Mouse (Mus musculus) CH12.LX (cell line): ENCODE data around the gene Rab3d. TPM values are rescaled to one million over a fixed set of nuclear protein-coding genes. Genes with fewer than 3 reads are reported as not detected.

ENCODE experiments used
- DNase-seq: peaks from one replicate; pipeline ENCODE4 v3.0.0-alpha.2; 2013; ENCODE audit errors: extremely low read depth
- H3K27ac ChIP-seq: 2 replicates; pipeline ENCODE4 v1.5.1; 2012; ENCODE audit warnings: low read depth, mild to moderate bottlenecking, control low read depth, moderate library complexity; ENCODE audit not compliant: insufficient read depth
- H3K27me3 ChIP-seq: replicated peaks from 2 replicates; pipeline ENCODE3; 2012; ENCODE audit warnings: inconsistent platforms
- H3K36me3 ChIP-seq, 2 experiments: replicated peaks in 1 of 2; 2 replicates each; pipeline versions ENCODE3 to v1.6.1; 2012; ENCODE audit warnings: inconsistent platforms in 1 of 2, low read length in 1 of 2, mild to moderate bottlenecking in 1 of 2, mixed read lengths in 1 of 2, moderate library complexity in 1 of 2; ENCODE audit not compliant: control insufficient read depth in 1 of 2, insufficient read depth in 1 of 2
- H3K4me1 ChIP-seq, 2 experiments: 2 replicates each; pipeline ENCODE4 v1.6.1; 2012; ENCODE audit warnings: inconsistent platforms in 1 of 2, moderate library complexity in 1 of 2; ENCODE audit not compliant: insufficient read depth in 2 of 2, control insufficient read depth in 1 of 2
- H3K4me2 ChIP-seq: 2 replicates; pipeline ENCODE4 v1.6.1; 2012; ENCODE audit warnings: low read depth, mild to moderate bottlenecking, control low read depth; ENCODE audit not compliant: poor library complexity, insufficient read depth, severe bottlenecking
- H3K4me3 ChIP-seq, 3 experiments: fragments of 150-350 bp in 1 of 3; sonication (generic) in 1 of 3; replicated peaks in 1 of 3; 2 replicates each; pipeline versions ENCODE3 to v1.5.1; 2011 to 2012; ENCODE audit warnings: low read depth in 2 of 3, low read length in 2 of 3, mild to moderate bottlenecking in 2 of 3, moderate library complexity in 2 of 3, control low read depth in 1 of 3, improper control_type of control experiment in 1 of 3, inconsistent platforms in 1 of 3, mixed read lengths in 1 of 3; ENCODE audit not compliant: poor library complexity in 1 of 3
- H3K79me2 ChIP-seq: replicated peaks from 2 replicates; pipeline ENCODE4 v1.6.1; 2012; ENCODE audit warnings: mild to moderate bottlenecking, moderate library complexity; ENCODE audit not compliant: control insufficient read depth, poor library complexity, insufficient read depth, severe bottlenecking; ENCODE audit errors: extremely low read depth
- H3K9ac ChIP-seq: 2 replicates; pipeline ENCODE4 v1.6.1; 2012; ENCODE audit warnings: low read depth, mild to moderate bottlenecking, control low read depth, moderate library complexity; ENCODE audit not compliant: insufficient read depth
- H3K9me3 ChIP-seq: replicated peaks from 2 replicates; pipeline ENCODE3; 2012; ENCODE audit warnings: low read length, inconsistent platforms, mixed read lengths
- BHLHE40 ChIP-seq: IDR thresholded peaks from 2 replicates; pipeline ENCODE4 v1.6.1; 2011; ENCODE audit warnings: mild to moderate bottlenecking, low read depth, low read length, improper control_type of control experiment
- CHD1 ChIP-seq: IDR thresholded peaks from 2 replicates; pipeline ENCODE4 v1.6.1; 2012; ENCODE audit warnings: low read depth, low read length, improper control_type of control experiment, inconsistent platforms
- CHD2 ChIP-seq: IDR thresholded peaks from 2 replicates; pipeline ENCODE4 v1.6.1; 2011; ENCODE audit warnings: low read length, improper control_type of control experiment
- CTCF ChIP-seq, 2 experiments: IDR thresholded peaks in 1 of 2; conservative IDR thresholded peaks in 1 of 2; 2 replicates each; pipeline ENCODE4 v1.5.1; 2011 to 2012; ENCODE audit warnings: low read depth in 2 of 2, low read length in 2 of 2, improper control_type of control experiment in 1 of 2, inconsistent platforms in 1 of 2, mild to moderate bottlenecking in 1 of 2, moderate library complexity in 1 of 2
- E2F4 ChIP-seq: IDR thresholded peaks from 2 replicates; pipeline ENCODE4 v1.6.1; 2011; ENCODE audit warnings: low read depth, low read length, improper control_type of control experiment; ENCODE audit not compliant: insufficient replicate concordance
- GABPA ChIP-seq: IDR thresholded peaks from 2 replicates; pipeline ENCODE4 v1.6.1; 2012; ENCODE audit warnings: low read depth, low read length, improper control_type of control experiment, inconsistent platforms; ENCODE audit not compliant: insufficient replicate concordance
- HCFC1 ChIP-seq: IDR thresholded peaks from 2 replicates; pipeline ENCODE4 v1.6.1; 2012; ENCODE audit warnings: low read depth, mild to moderate bottlenecking, inconsistent platforms, low read length, improper control_type of control experiment
- IRF4 ChIP-seq: IDR thresholded peaks from 2 replicates; pipeline ENCODE4 v1.6.1; 2014; ENCODE audit warnings: low read depth, mild to moderate bottlenecking, inconsistent platforms, low read length, improper control_type of control experiment
- JUND ChIP-seq: conservative IDR thresholded peaks from 2 replicates; pipeline ENCODE4 v1.6.1; 2011; ENCODE audit warnings: low read depth, low read length, improper control_type of control experiment
- KAT2A ChIP-seq: IDR thresholded peaks from 2 replicates; pipeline ENCODE4 v1.6.1; 2012; ENCODE audit warnings: low read length, improper control_type of control experiment, inconsistent platforms; ENCODE audit not compliant: insufficient replicate concordance
- MAFK ChIP-seq: IDR thresholded peaks from 2 replicates; pipeline ENCODE4 v1.6.1; 2011; ENCODE audit warnings: low read length, improper control_type of control experiment; ENCODE audit not compliant: insufficient replicate concordance
- MAZ ChIP-seq: IDR thresholded peaks from 2 replicates; pipeline ENCODE4 v1.6.1; 2012; ENCODE audit warnings: low read depth, mild to moderate bottlenecking, inconsistent platforms, low read length, improper control_type of control experiment, moderate library complexity
- MEF2A ChIP-seq: IDR thresholded peaks from 2 replicates; pipeline ENCODE4 v1.6.1; 2014; ENCODE audit warnings: low read depth, mild to moderate bottlenecking, inconsistent platforms, low read length, improper control_type of control experiment, borderline replicate concordance
- MXI1 ChIP-seq: IDR thresholded peaks from 2 replicates; pipeline ENCODE4 v1.6.1; 2011; ENCODE audit warnings: mild to moderate bottlenecking, low read depth, low read length, improper control_type of control experiment
- NELFE ChIP-seq: IDR thresholded peaks from 2 replicates; pipeline ENCODE4 v1.6.1; 2011; ENCODE audit warnings: low read depth, low read length, improper control_type of control experiment
- PAX5 ChIP-seq: IDR thresholded peaks from 2 replicates; pipeline ENCODE4 v1.6.1; 2012; ENCODE audit warnings: low read length, inconsistent platforms, mixed read lengths
- POLR2A ChIP-seq: IDR thresholded peaks from 2 replicates; pipeline ENCODE4 v1.6.1; 2011; ENCODE audit warnings: low read depth, mild to moderate bottlenecking, improper control_type of control experiment, low read length
- POLR2AphosphoS2 ChIP-seq: IDR thresholded peaks from 2 replicates; pipeline ENCODE4 v1.6.1; 2011; ENCODE audit warnings: low read depth, low read length, improper control_type of control experiment
- RAD21 ChIP-seq: IDR thresholded peaks from 2 replicates; pipeline ENCODE4 v1.6.1; 2011; ENCODE audit warnings: low read depth, mild to moderate bottlenecking, low read length, improper control_type of control experiment, moderate library complexity
- RCOR1 ChIP-seq: conservative IDR thresholded peaks from 2 replicates; pipeline ENCODE4 v1.6.1; 2012; ENCODE audit warnings: low read depth, mild to moderate bottlenecking, inconsistent platforms, low read length, improper control_type of control experiment
- SIN3A ChIP-seq: IDR thresholded peaks from 2 replicates; pipeline ENCODE4 v1.6.1; 2012; ENCODE audit warnings: low read length, improper control_type of control experiment, inconsistent platforms
- TBP ChIP-seq: conservative IDR thresholded peaks from 2 replicates; pipeline ENCODE4 v1.6.1; 2011; ENCODE audit warnings: low read depth, low read length, improper control_type of control experiment
- USF1 ChIP-seq: IDR thresholded peaks from 2 replicates; pipeline ENCODE4 v1.6.1; 2014; ENCODE audit warnings: low read depth, mild to moderate bottlenecking, inconsistent platforms, low read length, improper control_type of control experiment
- USF2 ChIP-seq: conservative IDR thresholded peaks from 2 replicates; pipeline ENCODE4 v1.6.1; 2011; ENCODE audit warnings: low read depth, low read length, improper control_type of control experiment
- ZC3H11A ChIP-seq: IDR thresholded peaks from 2 replicates; pipeline ENCODE4 v1.6.1; 2012; ENCODE audit warnings: low read depth, mild to moderate bottlenecking, inconsistent platforms, low read length, improper control_type of control experiment
- ZKSCAN1 ChIP-seq: IDR thresholded peaks from 2 replicates; pipeline ENCODE4 v1.6.1; 2012; ENCODE audit warnings: low read depth, inconsistent platforms, low read length, improper control_type of control experiment, borderline replicate concordance
- ZMIZ1 ChIP-seq: IDR thresholded peaks from 2 replicates; pipeline ENCODE4 v1.6.1; 2012; ENCODE audit warnings: low read depth, mild to moderate bottlenecking, inconsistent platforms, low read length, improper control_type of control experiment
- ZNF384 ChIP-seq: IDR thresholded peaks from 2 replicates; pipeline ENCODE4 v1.6.1; 2012; ENCODE audit warnings: low read depth, low read length, improper control_type of control experiment, inconsistent platforms
- dilution Hi-C: fragments of 300-500 bp; cut with MboI; formaldehyde crosslinking; loops from 2 replicates; pipeline ENCODE4 v1.14.3; 2020; ENCODE audit warnings: low sequenced_read_pairs; ENCODE audit not compliant: extremely low pct_unique_long_range_greater_than_20kb, extremely low pct_ligation_motif_present
- in situ Hi-C: fragments of 300-500 bp; cut with MboI; formaldehyde crosslinking; loops from 3 replicates; pipeline ENCODE4 v1.14.3; 2019; ENCODE audit warnings: low sequenced_read_pairs, low pct_ligation_motif_present, low pct_unique_long_range_greater_than_20kb, mixed read lengths
- polyA plus RNA-seq: library from polyadenylated mRNA; unstranded; fragments of >175 nt; gene quantifications from 2 replicates; pipeline ENCODE4 v1.2.1, GENCODE M21; 2012; ENCODE audit warnings: low read depth; ENCODE audit not compliant: insufficient read length
- total RNA-seq, 2 experiments: library from RNA; depleted of rRNA; stranded (reverse); fragments of 300-350 nt in 1 of 2; fragments of >200 nt in 1 of 2; gene quantifications; 2 replicates each; pipeline ENCODE4 v1.2.3; 2012 to 2014

Rab3d gene
- total and polyA plus RNA-seq, 3 experiments, result 0.90 to 3.7 (median 0.91) TPM

- H3K4me3 ChIP-seq, result no peak overlapping the region
- no peak overlapping the region for H3K9ac ChIP-seq
- in situ Hi-C loops, result no loop called here
- H3K4me2 ChIP-seq, result no peak overlapping the region
- no peaks in the 10 kb centered on the region for H3K36me3 ChIP-seq
- H3K4me1 ChIP-seq, result peaks cover 4 to 11% of the 10 kb centered on the region in 2 experiments; a peak in 2 of 4 replicates
- dilution Hi-C loops, result no loop called here
- no peak overlapping the region for H3K27ac ChIP-seq
- DNase-seq, result no peak
- TF ChIP-seq MEF2A, result no peak
- TF ChIP-seq USF1, result no peak
- no peak for TF ChIP-seq NELFE
- no peak for TF ChIP-seq ZNF384
- no peak for TF ChIP-seq POLR2AphosphoS2
- TF ChIP-seq IRF4, result no peak
- no peak for TF ChIP-seq USF2
- no peak for TF ChIP-seq CHD2
- TF ChIP-seq ZKSCAN1, result no peak
- TF ChIP-seq CTCF (conservative IDR thresholded peaks at IDR 0.05 in 1 of 2, IDR thresholded peaks at IDR 0.05 in 1 of 2; ENCODE audit: low read depth in 2 of 2, low read length in 2 of 2), result no peak
- TF ChIP-seq MXI1, result no peak
- TF ChIP-seq ZMIZ1, result no peak
- no peak for TF ChIP-seq RAD21
- TF ChIP-seq GABPA, result no peak
- no peak for TF ChIP-seq POLR2A
- TF ChIP-seq JUND, result no peak
- no peak for TF ChIP-seq ZC3H11A
- no peak for TF ChIP-seq HCFC1
- no peak for TF ChIP-seq KAT2A
- no peak for TF ChIP-seq MAZ
- no peaks in the 10 kb centered on the region for H3K9me3 ChIP-seq
- no peaks in the 10 kb centered on the region for H3K79me2 ChIP-seq
- peaks cover 32% of the 10 kb centered on the region for H3K27me3 ChIP-seq
Measured at GRCm38 (mm10) chr9:21924099-21924493, 6.1 kb upstream of the Rab3d start.

- H3K9me3 ChIP-seq, result no peaks in the 10 kb centered on the region
- no peak for TF ChIP-seq MAFK
- no peak for TF ChIP-seq TBP
- no peak for TF ChIP-seq JUND
- no peak for TF ChIP-seq PAX5
- TF ChIP-seq ZC3H11A, result no peak
- TF ChIP-seq POLR2A, result no peak
- no peak for TF ChIP-seq MAZ
- no peak for TF ChIP-seq RCOR1
- no peak for TF ChIP-seq BHLHE40
- no peak for TF ChIP-seq IRF4
- no peak for TF ChIP-seq ZMIZ1
- no peak for TF ChIP-seq E2F4
- TF ChIP-seq ZKSCAN1, result no peak
- TF ChIP-seq USF1, result no peak
- TF ChIP-seq SIN3A, result no peak
- TF ChIP-seq CHD2, result no peak
- no peak for TF ChIP-seq CHD1
- no peak for TF ChIP-seq USF2
- TF ChIP-seq GABPA, result no peak
- no peak for DNase-seq
- no peak overlapping the region for H3K4me2 ChIP-seq
- peaks cover 5 to 11% of the 10 kb centered on the region in 2 experiments; a peak in 2 of 4 replicates for H3K4me1 ChIP-seq
- H3K27ac ChIP-seq, result no peak overlapping the region
- no peak overlapping the region for H3K9ac ChIP-seq
- no peak overlapping the region for H3K4me3 ChIP-seq
- dilution Hi-C loops, result no loop called here
- in situ Hi-C loops, result no loop called here
- H3K36me3 ChIP-seq, result no peaks in the 10 kb centered on the region
- H3K27me3 ChIP-seq, result peaks cover 27% of the 10 kb centered on the region
- H3K79me2 ChIP-seq, result no peaks in the 10 kb centered on the region
Measured at GRCm38 (mm10) chr9:21923490-21924098, 5.6 kb upstream of the Rab3d start.
